8 mouse cellular contexts compared by ENCODE assay signal in the genomic region with DNA sequence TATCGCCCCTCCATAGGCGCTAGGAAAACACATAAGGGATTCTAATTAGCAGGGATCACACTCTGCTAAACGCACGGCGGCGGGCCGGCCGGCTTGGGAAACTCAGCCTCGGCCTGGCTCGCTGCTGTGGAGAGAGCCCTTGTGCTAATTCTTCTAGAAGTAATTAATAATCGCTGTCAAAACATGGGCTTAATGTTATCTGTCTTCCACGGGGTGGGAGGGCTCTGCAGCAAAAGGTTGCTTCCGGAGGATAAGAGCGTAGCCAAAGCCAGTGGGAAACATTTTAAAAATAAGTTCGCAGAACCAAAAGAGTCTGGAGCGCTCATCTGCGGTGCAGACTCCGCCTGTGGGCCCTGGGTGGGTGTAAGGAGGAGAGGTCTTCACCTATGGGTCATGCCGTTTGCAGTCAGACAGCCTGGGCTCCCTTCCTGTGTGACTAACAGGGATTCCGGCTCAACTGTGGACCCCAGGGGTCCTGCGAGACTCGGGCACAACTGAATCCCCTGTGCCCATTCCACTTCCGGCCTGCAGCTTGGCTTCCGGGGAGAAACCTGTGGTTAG.
A peak's percentile ranks its signal among the peaks of the same experiment; 100 is the strongest.
DNase-seq lines count a peak whose midpoint lies in the region; ATAC-seq and TF ChIP-seq lines count a peak whose summit lies in the region.

No protein-coding gene starts in this region.

- no peaks in the 10 kb centered on the region for H3K9me3 ChIP-seq in lung, embryonic 15.5 days
- H3K9me3 ChIP-seq in heart, embryonic 13.5 days: no peaks in the 10 kb centered on the region
- no peaks in the 10 kb centered on the region for H3K9me3 ChIP-seq in kidney, postnatal 0 days (replicated peaks; ENCODE audit: low read length)

- WGBS in lung, embryonic 15.5 days: 6% methylated on average over 24 of the region's 24 CpGs
- 6% methylated on average over 24 of the region's 24 CpGs for WGBS in heart, embryonic 13.5 days
- whole genome bisulfite sequencing in kidney, postnatal 0 days: 19% methylated on average over 24 of the region's 24 CpGs

- ATAC-seq in lung, embryonic 15.5 days (ENCODE audit: borderline replicate concordance, extremely low read depth, low FRiP score, low TSS enrichment): peak; percentile 46; the same call in 1 of the 2 replicates
- ATAC-seq in heart, embryonic 13.5 days (ENCODE audit: extremely low read depth, insufficient number of reproducible peaks, low FRiP score, low TSS enrichment): no peak
- peak; percentile 43; the same call in 1 of the 2 replicates for ATAC-seq in kidney, postnatal 0 days (replicated peaks; ENCODE audit: low FRiP score, low read depth)
- peak; percentile 86 for ATAC-seq in megakaryocyte progenitor cell, adult 5-6 weeks (replicated peaks; ENCODE audit: poor library complexity)

- H3K27me3 ChIP-seq in lung, embryonic 15.5 days: no peaks in the 10 kb centered on the region; the same call in 1 of the 2 replicates
- 0 out of 2 replicates have a peak, but pooled peaks cover 6% of the 10 kb centered on the region for H3K27me3 ChIP-seq in heart, embryonic 13.5 days (replicated peaks)
- H3K27me3 ChIP-seq in kidney, postnatal 0 days (ENCODE audit: insufficient read depth, low read length): no peaks in the 10 kb centered on the region

- no peak overlapping the region for H3K9ac ChIP-seq in lung, embryonic 15.5 days
- peak overlapping the region; percentile 70 for H3K9ac ChIP-seq in heart, embryonic 13.5 days
- 0 out of 2 replicates have a peak overlapping the region, but pooled peaks have one; percentile 23 for H3K9ac ChIP-seq in kidney, postnatal 0 days (ENCODE audit: low read depth, low read length)

- H3K36me3 ChIP-seq in lung, embryonic 15.5 days: no peaks in the 10 kb centered on the region
- no peaks in the 10 kb centered on the region for H3K36me3 ChIP-seq in heart, embryonic 13.5 days
- H3K36me3 ChIP-seq in kidney, postnatal 0 days (ENCODE audit: insufficient read depth, low read length): no peaks in the 10 kb centered on the region

- no peak for DNase-seq in lung, adult 18-20 months
- peak; percentile 76 for DNase-seq in embryo, embryonic 11 days
- peak; percentile 69 for DNase-seq in kidney, postnatal 0 days (ENCODE audit: low spot score)
- peak; percentile 30 for DNase-seq in thymus, postnatal 25 days
- no peak for DNase-seq in urinary bladder, postnatal 10 days (ENCODE audit: low spot score)

- peaks cover 12% of the 10 kb centered on the region for H3K4me1 ChIP-seq in lung, embryonic 15.5 days
- peaks cover 13% of the 10 kb centered on the region for H3K4me1 ChIP-seq in heart, embryonic 13.5 days
- H3K4me1 ChIP-seq in kidney, postnatal 0 days (replicated peaks; ENCODE audit: insufficient read depth, low read length): 0 out of 2 replicates have a peak, but pooled peaks cover 7% of the 10 kb centered on the region

- no peak overlapping the region for H3K27ac ChIP-seq in lung, embryonic 15.5 days
- peak overlapping the region; percentile 15; the same call in 1 of the 2 replicates for H3K27ac ChIP-seq in heart, embryonic 13.5 days (replicated peaks)
- peak overlapping the region; percentile 8; the same call in 1 of the 2 replicates for H3K27ac ChIP-seq in kidney, postnatal 0 days

- peak overlapping the region; percentile 22 for H3K4me3 ChIP-seq in lung, embryonic 15.5 days
- peak overlapping the region; percentile 44 for H3K4me3 ChIP-seq in heart, embryonic 13.5 days
- peak overlapping the region; percentile 24 for H3K4me3 ChIP-seq in kidney, postnatal 0 days (replicated peaks; ENCODE audit: low read depth, low read length)

- no peak for TF ChIP-seq CTCF in kidney, postnatal 0 days (IDR thresholded peaks at IDR 0.05; ENCODE audit: low read depth)

- H3K4me2 ChIP-seq in lung, embryonic 15.5 days: peak overlapping the region; percentile 61
- peak overlapping the region; percentile 74 for H3K4me2 ChIP-seq in heart, embryonic 13.5 days
- H3K4me2 ChIP-seq in kidney, postnatal 0 days (ENCODE audit: low read length): peak overlapping the region; percentile 59

Comparison
In these comparisons a context has a peak if more than half of its experiments do, and no peak if none do; other contexts are left out.
1. DNase-seq: peak in embryo, embryonic 11 days (single experiment), kidney, postnatal 0 days (single experiment) and thymus, postnatal 25 days (single experiment); none in lung, adult 18-20 months (0 of 2) and urinary bladder, postnatal 10 days (single experiment).
2. Peak in every context shown above with its lines, with median percentiles within 50 percentile points of each other: H3K4me2 ChIP-seq and H3K4me3 ChIP-seq.